ENCODE assay signal across 8 mouse cellular contexts in the genomic region with DNA sequence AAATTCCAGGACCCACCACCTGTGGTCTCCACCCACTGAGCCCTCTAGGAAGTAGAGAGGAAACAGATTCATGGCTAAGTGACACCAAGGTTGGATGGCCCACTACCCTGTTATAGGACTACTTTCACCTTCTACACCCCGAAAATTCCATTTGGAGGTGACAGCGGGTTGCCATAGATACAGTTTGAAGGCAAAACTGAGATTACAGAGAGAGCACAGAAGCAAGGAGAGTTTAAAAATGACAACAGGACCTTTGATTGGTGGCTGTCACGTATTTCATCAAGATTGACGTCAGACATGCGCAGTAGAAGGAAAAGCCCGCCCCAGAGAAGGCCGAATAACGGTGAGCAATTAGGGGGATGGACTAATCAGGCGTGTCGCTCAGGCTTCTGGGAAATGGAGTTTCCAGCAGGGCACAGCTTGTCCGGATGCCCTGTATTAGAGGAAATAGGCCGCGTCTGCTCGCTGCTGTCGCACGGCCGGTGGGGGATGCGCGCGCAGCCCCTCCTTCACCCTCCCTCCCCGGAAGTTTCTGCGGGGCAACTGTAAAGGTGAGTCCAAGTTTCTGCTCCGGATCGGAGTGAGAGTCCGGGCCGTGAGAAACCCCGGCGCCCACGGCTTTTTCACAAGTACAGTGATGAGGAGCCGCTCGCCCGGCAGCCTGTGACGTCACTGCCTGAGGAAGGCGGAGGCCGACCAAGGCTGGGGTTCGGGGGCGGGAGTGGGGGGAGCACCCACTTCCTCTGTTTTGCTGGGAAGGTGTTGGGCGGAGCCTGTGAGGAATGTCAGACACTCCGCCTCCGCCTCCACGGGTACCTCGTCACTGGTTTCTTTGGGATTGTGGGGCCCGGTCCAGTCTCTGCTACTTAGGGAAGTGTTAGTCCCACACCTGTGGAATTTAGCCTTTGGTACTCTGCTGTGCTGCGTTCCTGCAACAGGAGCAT. TPM values are rescaled to one million over a fixed set of nuclear protein-coding genes. Genes with fewer than 3 reads are reported as not detected.
DNase-seq lines count a peak whose midpoint lies in the region; ATAC-seq and TF ChIP-seq lines count a peak whose summit lies in the region.

A gene (plus strand): TSS at position 313 of the 944 bp plus-strand sequence.

- no peak for TF ChIP-seq CTCF in kidney, postnatal 0 days (IDR thresholded peaks at IDR 0.05; ENCODE audit: low read depth)

- H3K9me3 ChIP-seq in heart, embryonic 12.5 days (replicated peaks), result no peaks in the 10 kb centered on the region
- H3K9me3 ChIP-seq in kidney, postnatal 0 days (replicated peaks; ENCODE audit: low read length), result no peaks in the 10 kb centered on the region
- no peaks in the 10 kb centered on the region for H3K9me3 ChIP-seq in liver, embryonic 11.5 days (ENCODE audit: control insufficient read depth, low read length)
- no peaks in the 10 kb centered on the region for H3K9me3 ChIP-seq in stomach, embryonic 14.5 days (ENCODE audit: control insufficient read depth, low read depth, low read length)

- peaks cover 19% of the 10 kb centered on the region for H3K36me3 ChIP-seq in heart, embryonic 12.5 days
- 0 out of 2 replicates have a peak, but pooled peaks cover 12% of the 10 kb centered on the region for H3K36me3 ChIP-seq in kidney, postnatal 0 days (ENCODE audit: insufficient read depth, low read length)
- H3K36me3 ChIP-seq in liver, embryonic 11.5 days (ENCODE audit: control insufficient read depth, insufficient read depth, low read length), result peaks cover 2% of the 10 kb centered on the region; the same call in 1 of the 2 replicates
- H3K36me3 ChIP-seq in stomach, embryonic 14.5 days (ENCODE audit: control insufficient read depth, insufficient read depth, low read length), result peaks cover 11% of the 10 kb centered on the region; the same call in 1 of the 2 replicates

- H3K4me3 ChIP-seq in heart, embryonic 12.5 days, result peak within 1 kb of the TSS; percentile 62
- H3K4me3 ChIP-seq in kidney, postnatal 0 days (replicated peaks; ENCODE audit: low read depth, low read length), result peak within 1 kb of the TSS; percentile 57
- H3K4me3 ChIP-seq in liver, embryonic 11.5 days (ENCODE audit: low read depth, low read length), result peak within 1 kb of the TSS; percentile 70
- H3K4me3 ChIP-seq in stomach, embryonic 14.5 days (ENCODE audit: low read depth, low read length), result peak within 1 kb of the TSS; percentile 63

- peak within 1 kb of the TSS; percentile 94 for H3K27ac ChIP-seq in heart, embryonic 12.5 days (ENCODE audit: poor library complexity, severe bottlenecking)
- peak within 1 kb of the TSS; percentile 93 for H3K27ac ChIP-seq in kidney, postnatal 0 days
- peak within 1 kb of the TSS; percentile 90 for H3K27ac ChIP-seq in liver, embryonic 11.5 days (ENCODE audit: low read depth, low read length)
- peak within 1 kb of the TSS; percentile 86 for H3K27ac ChIP-seq in stomach, embryonic 14.5 days (ENCODE audit: low read length)

- peaks cover 20% of the 10 kb centered on the region for H3K4me1 ChIP-seq in heart, embryonic 12.5 days (replicated peaks)
- peaks cover 12% of the 10 kb centered on the region for H3K4me1 ChIP-seq in kidney, postnatal 0 days (replicated peaks; ENCODE audit: insufficient read depth, low read length)
- H3K4me1 ChIP-seq in liver, embryonic 11.5 days (replicated peaks; ENCODE audit: control insufficient read depth, insufficient read depth, low read length), result peaks cover 18% of the 10 kb centered on the region
- peaks cover 3% of the 10 kb centered on the region; the same call in 1 of the 2 replicates for H3K4me1 ChIP-seq in stomach, embryonic 14.5 days (ENCODE audit: control insufficient read depth, insufficient read depth, low read length)

- WGBS in heart, embryonic 12.5 days, result under 1% methylated on average over 44 of the region's 44 CpGs
- WGBS in kidney, postnatal 0 days, result 1% methylated on average over 44 of the region's 44 CpGs
- WGBS in liver, embryonic 11.5 days, result under 1% methylated on average over 44 of the region's 44 CpGs
- WGBS in stomach, embryonic 14.5 days, result under 1% methylated on average over 44 of the region's 44 CpGs

- H3K4me2 ChIP-seq in heart, embryonic 12.5 days, result peak within 1 kb of the TSS; percentile 88
- H3K4me2 ChIP-seq in kidney, postnatal 0 days (ENCODE audit: low read length), result peak within 1 kb of the TSS; percentile 73
- peak within 1 kb of the TSS; percentile 91 for H3K4me2 ChIP-seq in liver, embryonic 11.5 days
- peak within 1 kb of the TSS; percentile 84 for H3K4me2 ChIP-seq in stomach, embryonic 14.5 days (replicated peaks; ENCODE audit: low read depth, low read length)

- no peaks in the 10 kb centered on the region for H3K27me3 ChIP-seq in heart, embryonic 12.5 days (replicated peaks)
- no peaks in the 10 kb centered on the region for H3K27me3 ChIP-seq in kidney, postnatal 0 days (ENCODE audit: insufficient read depth, low read length)
- H3K27me3 ChIP-seq in liver, embryonic 11.5 days (replicated peaks; ENCODE audit: control insufficient read depth, insufficient read depth, low read length), result no peaks in the 10 kb centered on the region
- H3K27me3 ChIP-seq in stomach, embryonic 14.5 days (ENCODE audit: control insufficient read depth, insufficient read depth, low read length), result no peaks in the 10 kb centered on the region

- peak; percentile 90 for ATAC-seq in erythroid progenitor cell, adult 5-6 weeks (replicated peaks; ENCODE audit: low FRiP score, poor library complexity, severe bottlenecking)
- ATAC-seq in heart, embryonic 12.5 days (ENCODE audit: insufficient number of reproducible peaks, low FRiP score), result peak; percentile 98
- peak; percentile 97 for ATAC-seq in kidney, postnatal 0 days (replicated peaks; ENCODE audit: low FRiP score, low read depth)
- peak; percentile 98 for ATAC-seq in liver, embryonic 11.5 days (replicated peaks; ENCODE audit: low FRiP score)
- ATAC-seq in stomach, embryonic 14.5 days (ENCODE audit: insufficient number of reproducible peaks, insufficient read depth, low FRiP score, low read depth), result peak; percentile 98

- peak; percentile 99 for DNase-seq in CD4-positive helper T cell, adult 2 months (ENCODE audit: low read depth, low spot score)
- peak; percentile 95 for DNase-seq in brain, embryonic 18.5 days (ENCODE audit: low read depth, low spot score)
- DNase-seq in kidney, postnatal 0 days (ENCODE audit: low spot score), result peak; percentile 99
- DNase-seq in liver, embryonic 11.5 days (ENCODE audit: low spot score), result peak; percentile 97
- DNase-seq in naive thymus-derived CD4-positive, alpha-beta T cell, adult 2 months (ENCODE audit: low read depth), result peak; percentile 97

- peak within 1 kb of the TSS; percentile 75 for H3K9ac ChIP-seq in heart, embryonic 12.5 days
- peak within 1 kb of the TSS; percentile 76 for H3K9ac ChIP-seq in kidney, postnatal 0 days (ENCODE audit: low read depth, low read length)
- H3K9ac ChIP-seq in liver, embryonic 11.5 days (ENCODE audit: low read depth, low read length), result peak within 1 kb of the TSS; percentile 70
- peak within 1 kb of the TSS; percentile 39 for H3K9ac ChIP-seq in stomach, embryonic 14.5 days (replicated peaks; ENCODE audit: low read depth, low read length)

RNA-seq across cellular contexts. Expression of the gene that starts here (rescaled TPM):
- total RNA-seq in erythroid progenitor cell, adult 5-6 weeks (2015; ENCODE audit: low replicate concordance), result 36.0 and 58.7 TPM in 2 replicates
- total RNA-seq in erythroid progenitor cell, adult 5-6 weeks (2017; ENCODE audit: low replicate concordance), result 23.4 and 41.2 TPM in 2 replicates
- polyA plus RNA-seq in heart, embryonic 12.5 days (2016; fragmentation: Nextera tagmentation; extraction: Ambion mirVana), result 29.4 and 32.2 TPM in 2 replicates
- polyA plus RNA-seq in kidney, postnatal 0 days (2015; fragmentation: Nextera tagmentation; extraction: Ambion mirVana), result 45.3 and 49.3 TPM in 2 replicates
- 36.4 and 39.2 TPM in 2 replicates for polyA plus RNA-seq in liver, embryonic 11.5 days (2014; fragmentation: Nextera tagmentation; extraction: Ambion mirVana)
- 32.9 and 34.7 TPM in 2 replicates for polyA plus RNA-seq in stomach, embryonic 14.5 days (2014; fragmentation: Nextera tagmentation; extraction: Ambion mirVana)

Comparison
In these comparisons a context has a peak if more than half of its experiments do, and no peak if none do; other contexts are left out.
1. Peak in every context shown above with its lines: DNase-seq, ATAC-seq, H3K4me3 ChIP-seq and H3K27ac ChIP-seq.